In genomic region chr13:82902160-82902559, GRCm38 (mm10) we compare ENCODE assay signal across 28 mouse cellular contexts.
DNase-seq lines count a peak whose midpoint lies in the region; ATAC-seq and TF ChIP-seq lines count a peak whose summit lies in the region.
"Had no signal": no experiment of that assay in that cellular context is flagged by ENCODE, and none has a peak within 500 bp of the region (broad histone marks: within the 10 kb centered on the region; RNA-seq: fewer than 3 reads in every experiment).

No protein-coding gene starts in this region.

- WGBS in forebrain, embryonic 15.5 days = 43% methylated on average over 4 of the region's 4 CpGs
- WGBS in forebrain, embryonic 13.5 days = 73% methylated on average over 4 of the region's 4 CpGs
- 49% methylated on average over 4 of the region's 4 CpGs for WGBS in lung, embryonic 14.5 days

- TF ChIP-seq CTCF in lung, embryonic 14.5 days (IDR thresholded peaks at IDR 0.05; ENCODE audit: low read depth) = no peak

- ATAC-seq in forebrain, embryonic 15.5 days (replicated peaks) = peak; percentile 51
- ATAC-seq in forebrain, embryonic 13.5 days = no peak; the same call in 1 of the 2 replicates
- no peak for ATAC-seq in lung, embryonic 14.5 days (ENCODE audit: insufficient read depth)
- ATAC-seq: activated CD4-positive, CD25-positive, alpha-beta regulatory T cell, adult 4 months; intestine, postnatal 0 days had no signal

- H3K9ac ChIP-seq in forebrain, embryonic 15.5 days (replicated peaks) = no peak overlapping the region
- no peak overlapping the region for H3K9ac ChIP-seq in forebrain, embryonic 13.5 days
- H3K9ac ChIP-seq in lung, embryonic 14.5 days = no peak overlapping the region
- H3K9ac ChIP-seq: embryonic facial prominence, embryonic 13.5 days; hindbrain, embryonic 12.5 days; hindbrain, embryonic 15.5 days had no signal

- H3K36me3 ChIP-seq in forebrain, embryonic 15.5 days = no peaks in the 10 kb centered on the region
- H3K36me3 ChIP-seq in forebrain, embryonic 13.5 days (ENCODE audit: poor library complexity, severe bottlenecking) = no peaks in the 10 kb centered on the region
- no peaks in the 10 kb centered on the region for H3K36me3 ChIP-seq in lung, embryonic 14.5 days (ENCODE audit: insufficient read depth)
- H3K36me3 ChIP-seq: embryonic facial prominence, embryonic 10.5 days; embryonic facial prominence, embryonic 13.5 days; G1E; hindbrain, embryonic 12.5 days; hindbrain, embryonic 15.5 days had no signal

- H3K4me1 ChIP-seq in forebrain, embryonic 15.5 days = peaks cover 10% of the 10 kb centered on the region; the same call in 1 of the 2 replicates
- peaks cover 6% of the 10 kb centered on the region; the same call in 1 of the 2 replicates for H3K4me1 ChIP-seq in forebrain, embryonic 13.5 days
- H3K4me1 ChIP-seq in lung, embryonic 14.5 days (ENCODE audit: insufficient read depth) = no peaks in the 10 kb centered on the region
- H3K4me1 ChIP-seq: embryonic facial prominence, embryonic 10.5 days; embryonic facial prominence, embryonic 13.5 days; hindbrain, embryonic 12.5 days; hindbrain, embryonic 15.5 days had no signal

- H3K9me3 ChIP-seq in forebrain, embryonic 15.5 days = no peaks in the 10 kb centered on the region
- no peaks in the 10 kb centered on the region for H3K9me3 ChIP-seq in forebrain, embryonic 13.5 days (replicated peaks)
- H3K9me3 ChIP-seq in lung, embryonic 14.5 days (ENCODE audit: low read depth, low read length) = no peaks in the 10 kb centered on the region
- H3K9me3 ChIP-seq: embryonic facial prominence, embryonic 10.5 days; embryonic facial prominence, embryonic 13.5 days; G1E; hindbrain, embryonic 12.5 days; hindbrain, embryonic 15.5 days had no signal

- DNase-seq in lung, embryonic 14.5 days = peak; percentile 19
- DNase-seq in lung, postnatal 4 days = no peak
- DNase-seq in brain, adult 2 months (ENCODE audit: low read depth, low spot score) = peak; percentile 8
- DNase-seq in retina, embryonic 14.5 days (ENCODE audit: low spot score) = no peak
- DNase-seq: adrenal gland, adult 8-10 months; adrenal gland, postnatal 36 days; B cell, adult 2 months; cerebellum, adult 11-12 months; cerebellum, adult 8-10 months; cerebellum, postnatal 10 days; cerebellum, postnatal 36 days; embryo, embryonic 11 days; gastrocnemius, adult 2 months; gastrocnemius, postnatal 14 days; heart, adult 11 months; kidney, adult 2 months had no signal

- no peak overlapping the region for H3K27ac ChIP-seq in forebrain, embryonic 15.5 days (replicated peaks)
- no peak overlapping the region for H3K27ac ChIP-seq in forebrain, embryonic 13.5 days
- H3K27ac ChIP-seq in lung, embryonic 14.5 days (ENCODE audit: low read depth) = no peak overlapping the region
- H3K27ac ChIP-seq: embryonic facial prominence, embryonic 10.5 days; embryonic facial prominence, embryonic 13.5 days; gastrocnemius, adult 2 months; hindbrain, embryonic 12.5 days; hindbrain, embryonic 15.5 days had no signal

- no peaks in the 10 kb centered on the region for H3K27me3 ChIP-seq in forebrain, embryonic 15.5 days
- no peaks in the 10 kb centered on the region for H3K27me3 ChIP-seq in forebrain, embryonic 13.5 days
- H3K27me3 ChIP-seq in lung, embryonic 14.5 days (ENCODE audit: insufficient read depth, low read length) = no peaks in the 10 kb centered on the region
- H3K27me3 ChIP-seq: CH12.LX; embryonic facial prominence, embryonic 13.5 days; hindbrain, embryonic 12.5 days; hindbrain, embryonic 15.5 days had no signal

- no peak overlapping the region for H3K4me2 ChIP-seq in forebrain, embryonic 15.5 days (replicated peaks)
- no peak overlapping the region for H3K4me2 ChIP-seq in forebrain, embryonic 13.5 days
- H3K4me2 ChIP-seq in lung, embryonic 14.5 days = no peak overlapping the region
- H3K4me2 ChIP-seq: embryonic facial prominence, embryonic 13.5 days; heart, embryonic 11.5 days; hindbrain, embryonic 12.5 days; hindbrain, embryonic 15.5 days had no signal

- no peak overlapping the region for H3K4me3 ChIP-seq in forebrain, embryonic 15.5 days
- no peak overlapping the region for H3K4me3 ChIP-seq in forebrain, embryonic 13.5 days
- no peak overlapping the region for H3K4me3 ChIP-seq in lung, embryonic 14.5 days (ENCODE audit: low read depth, low read length)
- H3K4me3 ChIP-seq: embryonic facial prominence, embryonic 10.5 days; embryonic facial prominence, embryonic 13.5 days; erythroblast, embryonic 14.5 days; gastrocnemius, adult 2 months; hindbrain, embryonic 12.5 days; hindbrain, embryonic 15.5 days had no signal

Comparison
In these comparisons a context has a peak if more than half of its experiments do, and no peak if none do; other contexts are left out.
1. DNase-seq: peak in lung, embryonic 14.5 days (single experiment) and brain, adult 2 months (single experiment); none in lung, postnatal 4 days (0 of 2) and retina, embryonic 14.5 days (single experiment).